Mouse (Mus musculus) frontal cortex, postnatal 10 days (tissue): ENCODE data around the gene Ifi213.
"Not testable (repeated sequence)": the region's sequence is repeated elsewhere in the genome, so short reads cannot be mapped to it uniquely, and the experiment has no call there.

Source experiments
- DNase-seq, 2 experiments: peaks; one replicate each; pipeline ENCODE4 v3.0.0; 2022; ENCODE audit warnings: low spot score in 2 of 2, mixed read lengths in 1 of 2

Gene Ifi213

GRCm38 (mm10) chr1:173598838-173599494 lies at the start of gene Ifi213:
TSS of gene Ifi213 (minus strand) at chr1:173599274.
- not testable (repeated sequence) for DNase-seq

DNA sequence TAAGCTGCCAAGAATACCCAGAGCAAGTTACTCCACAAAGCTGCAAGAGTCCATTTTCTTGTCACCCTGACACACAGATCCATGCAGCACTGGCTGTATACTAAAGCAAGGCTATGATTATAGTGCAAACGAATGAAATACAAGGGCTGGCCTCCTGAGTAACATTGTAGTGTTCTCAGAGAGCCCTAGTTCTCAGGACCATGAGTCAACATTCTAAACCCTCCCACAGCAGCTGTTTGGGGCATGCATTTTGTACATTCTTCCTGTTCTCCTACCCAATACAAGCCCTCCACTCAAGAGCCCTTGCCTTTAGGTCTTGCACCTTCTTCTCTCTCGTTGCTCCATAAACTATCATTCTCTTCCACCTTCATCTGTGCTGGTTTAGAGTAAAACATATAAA lies 46.3 kb upstream of the Ifi213 start:
- DNase-seq, result no peak

GRCm38 (mm10) chr1:173633969-173634645 lies 35.0 kb upstream of the Ifi213 start:
- DNase-seq, result no peak

DNA sequence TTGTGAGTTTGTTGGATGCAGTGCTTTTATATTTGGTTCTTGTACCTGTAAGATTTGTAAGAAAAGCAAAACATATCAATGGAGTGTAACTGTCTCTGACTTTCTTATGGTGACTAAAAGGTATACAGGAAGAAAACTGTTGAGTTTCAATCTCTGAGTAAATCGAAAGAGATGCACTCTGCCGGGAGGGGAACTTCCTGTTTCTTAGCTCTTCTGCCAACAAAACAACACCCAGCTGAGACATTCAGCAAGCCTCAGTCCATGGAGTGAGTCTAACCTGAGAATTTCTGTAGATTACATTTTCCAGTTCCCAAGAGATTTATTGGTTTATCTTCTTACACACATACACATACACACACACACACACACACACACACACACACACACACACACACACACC lies 31.5 kb upstream of the Ifi213 start, which contains the start of gene Ifi209:
Gene Ifi209, plus strand, starts transcription at position 296 of the 400 bp plus-strand sequence.
- not testable (repeated sequence) for DNase-seq

GRCm38 (mm10) chr1:173626686-173627085 lies 27.6 kb upstream of the Ifi213 start:
- DNase-seq, result no peak

- no peak for DNase-seq
These were observed 25.0 kb upstream of the Ifi213 start for GRCm38 (mm10) chr1:173624052-173624451.

DNA sequence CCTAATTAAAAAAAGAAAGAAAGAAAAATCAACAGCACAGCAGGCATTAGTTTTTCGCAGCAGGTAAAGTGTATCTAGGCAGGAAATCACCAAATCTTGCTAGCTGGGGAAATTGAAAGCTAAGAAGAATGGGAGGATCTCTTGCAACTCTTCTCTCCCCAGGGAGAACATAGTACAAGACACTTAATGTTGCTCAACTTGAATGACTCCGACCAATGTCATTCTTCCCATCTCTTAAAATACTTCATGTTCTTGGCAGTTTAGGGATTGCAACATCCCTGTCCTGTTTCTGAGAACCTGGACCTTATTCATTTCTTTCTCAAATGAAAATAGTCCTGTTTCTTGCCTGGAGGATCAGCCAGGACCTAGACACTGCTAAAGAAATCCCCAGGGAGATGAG lies 23.1 kb upstream of the Ifi213 start:
- not testable (repeated sequence) for DNase-seq

DNA sequence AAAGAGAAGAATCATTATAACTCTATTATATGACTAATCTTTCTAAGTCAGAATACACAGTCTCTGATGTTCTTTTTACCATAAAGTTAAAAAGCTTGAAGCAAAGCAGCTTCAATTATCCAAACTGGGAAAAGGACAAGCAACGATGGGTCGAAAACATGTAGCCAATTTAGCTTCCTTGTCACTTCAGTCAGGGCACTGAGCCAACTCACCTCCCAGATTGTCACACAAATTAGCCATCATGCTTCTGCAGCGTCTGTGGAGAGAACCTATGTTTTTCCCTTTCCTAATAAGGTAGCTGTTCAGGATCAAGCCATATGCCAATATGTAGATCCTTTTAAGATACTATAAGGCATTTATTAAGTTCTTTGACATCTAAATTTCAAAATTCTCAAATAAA lies 11.2 kb upstream of the Ifi213 start:
- not testable (repeated sequence) for DNase-seq

DNA sequence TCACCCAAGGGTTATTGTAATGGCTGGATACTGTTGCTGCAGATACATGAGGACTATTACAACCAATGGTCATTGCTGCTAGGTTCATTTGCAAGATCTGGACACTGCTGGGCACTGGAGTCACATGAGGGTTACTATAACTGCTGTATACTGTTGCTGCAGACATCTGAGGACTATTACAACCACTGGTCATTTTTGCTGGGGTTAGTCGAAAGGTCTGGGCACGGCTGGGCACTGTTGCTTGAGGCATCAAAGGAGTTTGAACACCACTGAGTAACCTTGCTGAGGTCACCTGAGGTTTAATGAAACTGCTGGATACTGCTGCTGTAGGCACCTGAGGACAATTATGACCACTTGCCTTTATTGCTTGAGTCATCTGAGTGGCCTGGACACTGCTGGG lies 9.4 kb downstream of the Ifi213 start:
- DNase-seq, result not testable (repeated sequence)

GRCm38 (mm10) chr1:173579921-173580585 lies 19.0 kb downstream of the Ifi213 start:
- DNase-seq, result no peak

DNA sequence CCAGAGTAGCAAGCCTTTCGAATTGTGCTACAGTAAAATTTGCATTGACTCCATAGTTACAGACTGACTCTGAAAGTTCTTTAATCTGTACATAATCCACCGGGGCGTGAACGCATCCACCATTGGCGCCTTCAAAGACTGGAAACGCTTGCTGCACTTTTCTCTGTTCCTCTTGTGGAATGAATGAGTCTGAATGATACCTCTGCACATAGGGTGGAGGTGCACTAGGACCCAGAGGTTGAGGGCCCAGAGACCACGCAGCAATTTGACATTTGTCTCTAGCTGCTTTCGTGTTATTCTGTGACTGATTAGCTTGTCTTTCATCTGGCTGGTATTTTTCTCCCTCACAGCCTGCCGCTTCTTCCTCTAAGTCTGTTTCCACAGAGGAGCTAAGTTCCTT lies 20.0 kb downstream of the Ifi213 start:
- DNase-seq, result no peak

DNA sequence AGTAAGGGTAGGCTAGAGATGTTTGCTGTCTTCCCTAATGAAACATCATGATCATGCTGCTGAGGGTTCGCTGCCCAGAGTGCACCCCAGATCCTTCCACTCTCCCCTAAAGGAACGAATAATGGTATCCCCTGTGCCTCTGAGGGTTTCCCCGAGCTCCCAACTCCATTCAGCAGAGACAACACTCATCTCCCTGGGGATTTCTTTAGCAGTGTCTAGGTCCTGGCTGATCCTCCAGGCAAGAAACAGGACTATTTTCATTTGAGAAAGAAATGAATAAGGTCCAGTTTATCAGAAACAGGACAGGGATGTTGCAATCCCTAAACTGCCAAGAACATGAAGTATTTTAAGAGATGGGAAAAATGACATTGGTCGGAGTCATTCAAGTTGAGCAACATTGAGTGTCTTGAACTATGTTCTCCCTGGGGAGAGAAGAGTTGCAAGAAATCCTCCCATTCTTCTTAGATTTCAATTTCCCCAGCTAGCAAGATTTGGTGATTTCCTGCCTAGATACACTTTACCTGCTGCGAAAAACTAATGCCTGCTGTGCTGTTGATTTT lies 48.5 kb downstream of the Ifi213 start:
- not testable (repeated sequence) for DNase-seq

DNA sequence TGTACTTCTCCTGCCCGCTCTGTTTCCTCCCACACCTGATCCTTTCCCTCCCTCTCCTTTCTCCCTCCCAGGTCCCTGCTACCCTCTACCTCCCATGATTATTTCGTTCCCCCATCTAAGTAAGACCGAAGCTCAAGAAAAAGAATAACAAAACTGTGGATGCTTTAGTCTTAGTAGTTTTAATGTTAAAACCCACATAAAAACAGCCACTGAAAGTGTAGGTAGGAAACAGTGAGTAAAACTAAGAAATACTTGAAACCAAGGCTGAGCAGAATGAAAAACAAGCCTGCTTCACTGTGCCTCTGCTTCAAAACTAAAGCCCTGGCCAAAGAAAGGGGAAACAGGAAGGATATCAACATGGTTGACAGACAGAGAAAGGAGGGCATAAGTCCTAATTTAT lies 50.3 kb downstream of the Ifi213 start:
- DNase-seq, result not testable (repeated sequence)

DNA sequence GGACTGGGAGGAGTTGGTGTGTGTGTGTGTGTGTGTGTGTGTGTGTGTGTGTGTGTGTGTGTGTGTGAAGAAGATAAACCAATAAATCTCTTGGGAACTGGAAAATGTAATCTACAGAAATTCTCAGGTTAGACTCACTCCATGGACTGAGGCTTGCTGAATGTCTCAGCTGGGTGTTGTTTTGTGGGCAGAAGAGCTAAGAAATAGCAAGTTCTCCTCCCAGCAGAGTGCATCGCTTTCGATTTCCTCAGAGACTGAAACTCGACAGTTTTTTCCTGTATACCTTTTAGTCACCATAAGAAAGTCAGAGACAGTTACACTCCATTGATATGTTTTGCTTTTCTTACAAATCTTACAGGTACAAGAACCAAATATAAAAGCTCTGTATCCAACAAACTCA lies 63.3 kb downstream of the Ifi213 start, which contains the start of gene Ifi214:
Gene Ifi214, minus strand, starts transcription at position 167 of the 400 bp plus-strand sequence.
- DNase-seq, result not testable (repeated sequence)

- no peak for DNase-seq
These were observed 77.6 kb downstream of the Ifi213 start for GRCm38 (mm10) chr1:173521452-173521851.
